Mouse (Mus musculus): ENCODE results near the gene Pah.

DNA sequence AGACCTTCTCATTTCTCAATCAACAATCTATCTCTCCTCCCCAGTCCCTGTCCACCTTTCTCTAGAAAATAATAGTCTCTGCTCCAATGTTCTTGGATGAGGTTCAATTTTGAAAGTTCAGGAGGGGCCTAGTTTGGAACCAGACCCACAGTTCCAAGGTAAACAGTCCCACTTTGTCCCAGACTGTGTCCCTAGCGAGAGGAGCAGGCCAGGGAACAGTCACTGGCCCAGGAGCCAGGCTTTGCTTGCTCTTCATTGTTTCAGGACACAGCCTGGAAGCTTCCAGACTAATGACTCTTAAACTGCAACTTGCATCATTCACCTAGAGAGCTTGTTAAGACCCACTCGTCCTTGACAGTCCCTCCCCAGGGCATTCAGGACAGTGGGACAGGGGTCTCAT lies 44.1 kb downstream of the Pah start:
- TF ChIP-seq CTCF (IDR thresholded peaks at IDR 0.05; ENCODE audit: extremely low read depth, insufficient read depth, insufficient read length, insufficient replicate concordance) = no peak
- no peak for TF ChIP-seq POLR2A (IDR thresholded peaks at IDR 0.05; ENCODE audit: low read depth, low read length)

Measured in spleen, adult 2 months (tissue).